Mouse (Mus musculus) kidney, embryonic 14.5 days (tissue): Measurements from ENCODE around the gene Dhx16. TPM values are rescaled to one million over a fixed set of nuclear protein-coding genes. Genes with fewer than 3 reads are reported as not detected.

ENCODE experiments used
- ATAC-seq: fragments of 200-750 bp; cut with Nextera tagmentation; 2 replicates; pipeline ENCODE4 v1.8.0; 2017; ENCODE audit warnings: moderate number of reproducible peaks, mild to moderate bottlenecking, moderate TSS enrichment, moderate library complexity; ENCODE audit not compliant: low FRiP score, low TSS enrichment
- H3K27ac ChIP-seq: fragments of 300-500 bp; sonication (generic); 2 replicates; pipeline ENCODE4 v1.5.1; 2014; ENCODE audit warnings: low read depth, mild to moderate bottlenecking, low read length, moderate library complexity, mixed read lengths
- H3K27me3 ChIP-seq: fragments of 300-500 bp; sonication (generic); 2 replicates; pipeline ENCODE4 v1.6.1; 2014; ENCODE audit warnings: mild to moderate bottlenecking, low read length; ENCODE audit not compliant: control insufficient read depth, insufficient read depth
- H3K36me3 ChIP-seq: fragments of 300-500 bp; sonication (generic); 2 replicates; pipeline ENCODE4 v1.6.1; 2014; ENCODE audit warnings: low read length, mixed read lengths; ENCODE audit not compliant: control insufficient read depth, insufficient read depth
- H3K4me1 ChIP-seq: fragments of 300-500 bp; sonication (generic); 2 replicates; pipeline ENCODE4 v1.6.1; 2014; ENCODE audit warnings: low read length, mixed read lengths; ENCODE audit not compliant: control insufficient read depth, insufficient read depth
- H3K4me2 ChIP-seq: fragments of 300-500 bp; sonication (generic); replicated peaks from 2 replicates; pipeline ENCODE4 v1.6.1; 2014; ENCODE audit warnings: low read depth, mild to moderate bottlenecking, low read length
- H3K4me3 ChIP-seq: fragments of 300-500 bp; sonication (generic); 2 replicates; pipeline ENCODE4 v1.5.1; 2014; ENCODE audit warnings: mild to moderate bottlenecking, low read length
- H3K9ac ChIP-seq: fragments of 300-500 bp; sonication (generic); 2 replicates; pipeline ENCODE4 v1.6.1; 2014; ENCODE audit warnings: low read depth, mild to moderate bottlenecking, low read length, moderate library complexity
- H3K9me3 ChIP-seq: fragments of 300-500 bp; sonication (generic); 2 replicates; pipeline ENCODE4 v1.6.1; 2016; ENCODE audit warnings: low read length; ENCODE audit not compliant: control insufficient read depth
- WGBS: fragments of 180-500 bp; shearing (Covaris S2); extraction: QIAGEN DNeasy Blood & Tissue Kit; methylation state at CpG from one replicate; pipeline ENCODE4 v1.1.7; 2014; 5-methylcytosine and 5-hydroxymethylcytosine counted together
- polyA plus RNA-seq: library from polyadenylated mRNA; unstranded; fragments of >200 nt; fragmentation: Nextera tagmentation; extraction: Ambion mirVana; gene quantifications from 2 replicates; pipeline ENCODE4 v1.2.1, GENCODE M21; 2014

Dhx16 gene
- polyA plus RNA-seq, 1 experiment from 2014 or later = 50.0 TPM

DNA sequence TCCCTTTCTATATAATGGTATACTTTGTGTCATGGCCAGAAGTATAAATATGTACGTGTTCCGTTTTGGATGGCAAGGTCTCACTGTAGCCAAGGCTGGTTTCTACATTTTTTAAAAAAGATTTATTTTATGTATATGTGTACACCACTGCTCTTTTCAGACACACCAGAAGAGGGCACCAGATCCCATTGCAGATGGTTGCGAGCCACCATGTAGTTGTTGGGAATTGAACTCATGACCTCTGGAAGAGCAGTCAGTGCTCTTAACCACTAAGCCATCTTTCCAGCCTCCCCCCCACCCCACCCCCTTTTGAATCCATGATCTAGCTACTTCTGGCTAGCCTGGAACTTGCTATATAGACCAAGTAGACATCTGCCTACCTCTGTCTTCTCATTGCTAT is 36.1 kb upstream of the Dhx16 start:
- Histone ChIP-seq H3K4me3 (no peak overlapping the region), H3K36me3 (peaks cover 39% of the 10 kb centered on the region), H3K9me3 (no peaks in the 10 kb centered on the region), H3K9ac (no peak overlapping the region), H3K27me3 (no peaks in the 10 kb centered on the region), H3K4me2 (no peak overlapping the region), H3K27ac (no peak overlapping the region), H3K4me1 (peaks cover 16% of the 10 kb centered on the region; the same call in 1 of the 2 replicates)
- ATAC-seq = no peak
- WGBS = 92% methylated on average over 3 of the region's 3 CpGs

DNA sequence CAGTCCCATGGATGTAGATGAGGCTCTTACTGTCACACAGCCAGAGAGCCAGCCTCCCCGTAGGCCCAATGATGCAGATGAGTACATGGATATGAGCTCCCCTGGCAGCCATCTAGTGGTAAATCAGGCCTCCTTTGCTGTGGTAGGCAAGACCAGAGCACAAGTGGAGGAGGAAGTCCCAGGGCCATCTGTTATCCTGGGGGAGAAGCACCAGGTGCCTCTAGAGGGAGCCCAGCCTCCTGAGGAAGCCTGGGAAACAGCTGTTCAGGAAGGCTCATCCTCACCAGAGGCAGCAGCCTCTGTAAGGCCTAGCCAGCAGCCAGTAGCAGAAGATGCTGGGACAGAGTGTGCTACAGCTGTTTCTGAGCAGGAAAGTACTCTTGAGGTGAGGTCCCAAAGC is 31.5 kb upstream of the Dhx16 start:
- Histone ChIP-seq H3K27me3 (no peaks in the 10 kb centered on the region), H3K4me3 (no peak overlapping the region), H3K4me2 (no peak overlapping the region), H3K9ac (no peak overlapping the region), H3K36me3 (peaks cover 80% of the 10 kb centered on the region), H3K9me3 (no peaks in the 10 kb centered on the region), H3K4me1 (0 out of 2 replicates have a peak, but pooled peaks cover 1% of the 10 kb centered on the region), H3K27ac (no peak overlapping the region)
- WGBS = 58% methylated on average over 1 of the region's 1 CpGs
- 0 out of 2 replicates have a peak, but pooled peaks have one; percentile 53 for ATAC-seq

DNA sequence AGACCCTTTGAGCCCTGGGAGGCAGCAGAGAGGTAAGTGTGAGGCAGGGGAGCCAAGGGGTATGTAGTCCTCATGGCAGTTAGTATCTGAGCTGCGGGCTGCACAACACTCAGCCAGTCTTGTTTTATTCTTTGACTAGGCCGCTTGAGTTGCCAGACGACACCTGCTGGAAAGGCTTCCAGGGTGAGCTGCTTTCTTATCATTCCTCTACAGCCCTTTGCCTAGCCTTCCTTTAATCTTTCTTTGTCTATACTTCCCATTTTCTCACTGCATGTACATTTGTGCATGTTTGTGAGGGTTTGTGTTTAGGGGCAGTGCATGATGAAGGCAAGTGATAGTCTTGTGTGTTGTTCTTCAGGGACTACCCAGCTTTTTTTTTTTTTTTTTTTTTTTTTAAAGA is 28.6 kb upstream of the Dhx16 start:
- Histone ChIP-seq H3K4me1 (no peaks in the 10 kb centered on the region), H3K9me3 (no peaks in the 10 kb centered on the region), H3K27me3 (no peaks in the 10 kb centered on the region), H3K4me2 (no peak overlapping the region), H3K27ac (no peak overlapping the region), H3K36me3 (peaks cover 83% of the 10 kb centered on the region), H3K9ac (no peak overlapping the region), H3K4me3 (no peak overlapping the region)
- no peak for ATAC-seq
- whole genome bisulfite sequencing = 94% methylated on average over 3 of the region's 3 CpGs

DNA sequence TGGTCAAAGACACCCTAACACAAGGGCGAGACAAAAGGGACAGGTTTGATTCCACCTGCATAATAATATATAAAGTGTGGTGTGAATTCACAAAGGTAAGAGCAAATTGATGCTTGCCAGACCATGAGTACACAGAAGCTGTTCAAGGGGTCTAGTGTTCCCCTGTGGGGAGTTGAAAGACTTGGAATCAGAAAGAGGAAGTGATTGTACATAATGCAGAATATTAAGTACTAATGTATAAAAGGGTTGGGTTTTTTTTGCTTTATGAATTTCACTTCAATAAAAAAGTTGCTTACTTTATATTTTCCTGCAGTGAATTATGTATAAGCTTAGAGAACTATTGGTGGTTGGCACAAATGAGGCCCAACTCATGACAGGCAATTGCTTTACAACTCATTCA is 20.2 kb upstream of the Dhx16 start:
- H3K4me1 ChIP-seq = peaks cover 6% of the 10 kb centered on the region; the same call in 1 of the 2 replicates
- H3K9me3 ChIP-seq = no peaks in the 10 kb centered on the region
- no peak overlapping the region for H3K27ac ChIP-seq
- no peaks in the 10 kb centered on the region for H3K27me3 ChIP-seq
- no peak overlapping the region for H3K4me2 ChIP-seq
- no peak overlapping the region for H3K4me3 ChIP-seq
- no peak overlapping the region for H3K9ac ChIP-seq
- ATAC-seq = no peak
- 98% methylated on average over 1 of the region's 1 CpGs for WGBS
- peaks cover 24% of the 10 kb centered on the region for H3K36me3 ChIP-seq

DNA sequence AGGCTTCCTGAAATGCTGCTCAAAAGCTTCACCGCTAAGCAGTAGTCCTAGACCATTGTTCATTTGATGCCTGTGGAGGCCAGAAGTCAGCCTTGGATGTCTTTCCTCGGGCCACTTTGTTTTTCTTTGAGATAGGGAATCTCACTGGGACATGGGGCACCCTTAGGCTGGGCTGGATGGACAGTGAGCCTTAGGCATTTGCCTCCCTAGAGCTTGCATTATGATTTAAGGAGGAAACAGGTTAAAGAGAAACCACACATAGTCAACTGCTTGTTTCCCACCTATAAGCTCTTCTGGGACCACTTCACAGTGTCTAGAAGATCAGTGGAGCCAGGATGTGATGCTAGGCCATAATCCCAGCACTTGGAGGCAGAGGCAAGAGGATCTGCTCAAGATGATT is 19.8 kb upstream of the Dhx16 start:
- H3K4me2 ChIP-seq = no peak overlapping the region
- H3K36me3 ChIP-seq = peaks cover 20% of the 10 kb centered on the region
- no peak overlapping the region for H3K27ac ChIP-seq
- 45% methylated on average over 2 of the region's 2 CpGs for WGBS
- no peaks in the 10 kb centered on the region for H3K9me3 ChIP-seq
- H3K4me1 ChIP-seq = peaks cover 10% of the 10 kb centered on the region; the same call in 1 of the 2 replicates
- no peak for ATAC-seq
- H3K9ac ChIP-seq = no peak overlapping the region
- H3K27me3 ChIP-seq = no peaks in the 10 kb centered on the region
- no peak overlapping the region for H3K4me3 ChIP-seq

DNA sequence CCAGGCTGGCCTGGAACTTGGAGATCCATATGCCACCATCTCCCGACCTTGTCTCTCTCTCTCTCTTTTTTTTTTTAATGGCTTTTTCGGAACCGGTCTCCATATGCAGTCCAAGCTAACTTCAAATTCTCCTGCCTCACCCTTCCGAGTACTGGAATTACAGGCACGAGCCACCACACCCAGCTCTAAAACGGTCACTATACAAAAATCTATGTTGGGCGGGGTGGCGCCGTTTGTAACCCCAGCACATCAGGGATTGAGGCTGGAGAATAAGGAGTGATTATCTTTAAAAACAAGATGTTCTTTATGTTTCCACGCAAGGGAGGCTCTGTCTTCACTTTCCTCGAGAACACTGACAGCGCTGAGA is 18.8 kb upstream of the Dhx16 start:
- peaks cover 18% of the 10 kb centered on the region for H3K36me3 ChIP-seq
- H3K4me2 ChIP-seq = peak overlapping the region; percentile 51
- peak overlapping the region; percentile 77 for H3K4me3 ChIP-seq
- ATAC-seq = peak; percentile 10
- H3K9ac ChIP-seq = peak overlapping the region; percentile 73
- no peaks in the 10 kb centered on the region for H3K27me3 ChIP-seq
- 3% methylated on average over 12 of the region's 12 CpGs for WGBS
- peaks cover 13% of the 10 kb centered on the region; the same call in 1 of the 2 replicates for H3K4me1 ChIP-seq
- peak overlapping the region; percentile 75; the same call in 1 of the 2 replicates for H3K27ac ChIP-seq
- no peaks in the 10 kb centered on the region for H3K9me3 ChIP-seq

DNA sequence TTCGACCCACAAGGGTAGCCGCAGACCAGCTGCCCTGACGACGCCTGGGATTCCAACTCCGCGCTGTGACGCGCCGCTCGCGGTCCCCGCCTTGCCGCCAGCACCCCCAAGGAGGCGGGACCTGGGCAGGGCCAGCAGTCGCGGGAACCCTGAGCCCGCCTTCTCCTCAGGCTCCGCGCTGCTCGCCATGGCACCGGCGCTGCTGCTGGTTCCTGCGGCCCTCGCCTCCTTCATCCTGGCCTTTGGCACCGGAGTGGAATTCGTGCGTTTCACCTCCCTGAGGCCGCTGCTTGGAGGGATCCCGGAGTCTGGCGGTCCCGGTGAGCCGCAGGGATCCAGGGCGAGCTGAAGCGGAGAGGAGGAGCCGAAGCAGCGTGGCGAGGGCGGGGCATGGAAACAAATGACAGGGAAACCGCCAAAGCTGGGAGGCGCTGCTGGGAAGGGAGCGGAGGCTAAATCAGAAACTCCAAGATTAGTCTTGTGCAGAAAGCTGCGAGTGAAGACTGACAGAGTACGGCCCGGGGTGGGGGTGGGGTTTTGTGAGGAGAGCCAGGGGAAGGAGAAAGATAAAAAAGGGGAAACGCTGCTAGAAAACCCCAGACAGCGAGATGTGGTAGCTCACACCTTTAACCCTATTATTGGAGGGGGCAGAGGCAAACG is 18.3 kb upstream of the Dhx16 start, which contains the start of gene Nrm:
Gene Nrm, plus strand, starts transcription at position 121 of the 660 bp plus-strand sequence.
- WGBS = under 1% methylated on average over 47 of the region's 47 CpGs
- Histone ChIP-seq H3K4me3 (peak within 1 kb of the TSS; percentile 77), H3K36me3 (peaks cover 18% of the 10 kb centered on the region), H3K27me3 (no peaks in the 10 kb centered on the region), H3K9me3 (no peaks in the 10 kb centered on the region), H3K4me1 (peaks cover 13% of the 10 kb centered on the region; the same call in 1 of the 2 replicates), H3K4me2 (peak within 1 kb of the TSS; percentile 51), H3K27ac (peak within 1 kb of the TSS; percentile 75), H3K9ac (peak within 1 kb of the TSS; percentile 73)
- ATAC-seq = peak; percentile 91

DNA sequence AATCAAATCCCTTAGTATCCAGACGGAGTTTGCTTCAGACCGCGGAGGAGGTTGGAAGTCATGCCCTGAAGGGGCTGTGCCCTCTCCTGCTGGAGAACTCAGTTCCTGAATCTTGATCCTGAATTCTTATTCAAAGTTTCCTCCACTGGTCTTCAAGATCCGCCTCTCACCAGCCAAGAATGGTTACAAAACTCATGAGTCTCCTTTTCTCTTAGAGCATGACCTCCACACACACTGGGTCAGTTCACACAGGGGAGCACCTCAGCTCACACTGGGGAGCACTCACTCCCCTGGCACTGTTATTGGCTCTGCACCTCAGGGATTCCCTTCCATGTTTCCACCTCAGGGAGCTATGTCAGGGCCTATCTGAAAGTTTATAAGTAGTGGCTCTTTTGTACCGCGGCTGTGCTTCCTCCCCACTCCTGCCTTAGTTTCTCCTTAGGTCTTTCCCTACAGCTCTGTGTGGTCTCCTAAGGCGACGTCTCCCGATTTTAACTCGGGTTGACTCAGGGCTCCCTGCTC is 14.7 kb upstream of the Dhx16 start:
- peak overlapping the region; percentile 54 for H3K4me3 ChIP-seq
- no peak for ATAC-seq
- peaks cover 41% of the 10 kb centered on the region for H3K4me1 ChIP-seq
- peak overlapping the region; percentile 60 for H3K9ac ChIP-seq
- H3K36me3 ChIP-seq = no peaks in the 10 kb centered on the region
- no peaks in the 10 kb centered on the region for H3K9me3 ChIP-seq
- no peaks in the 10 kb centered on the region for H3K27me3 ChIP-seq
- peak overlapping the region; percentile 91 for H3K27ac ChIP-seq
- peak overlapping the region; percentile 58 for H3K4me2 ChIP-seq
- WGBS = 24% methylated on average over 10 of the region's 10 CpGs
